Mouse (Mus musculus): Measurements from ENCODE around the gene Olfr1222. TPM values are rescaled to one million over a fixed set of nuclear protein-coding genes. Genes with fewer than 3 reads are reported as not detected.
"Not testable (repeated sequence)": the region's sequence is repeated elsewhere in the genome, so short reads cannot be mapped to it uniquely, and the experiment has no call there.

The Olfr1222 gene
- not detected in 2 replicates for polyA plus RNA-seq (2012)

DNA sequence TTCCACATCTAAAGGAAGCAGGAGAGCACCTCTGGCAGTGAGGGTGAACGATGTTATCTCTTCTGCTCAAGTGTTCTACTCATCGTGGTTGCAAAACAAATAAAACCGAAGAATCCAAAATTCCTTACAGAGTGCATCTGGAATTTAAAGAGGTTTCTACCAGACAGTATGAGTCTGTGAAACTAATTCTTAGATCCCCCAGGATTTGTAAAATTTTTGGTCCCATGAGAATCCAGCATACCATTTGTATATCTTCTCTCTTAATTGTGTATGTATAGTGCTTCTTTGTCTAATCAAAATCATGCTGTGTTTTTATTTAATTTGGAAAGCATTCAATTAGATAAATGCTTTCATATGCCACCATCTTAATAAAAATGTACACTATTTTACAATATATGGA is at the start of gene Olfr1222:
Olfr1222 (minus strand) TSS at position 101 of the 400 bp plus-strand sequence.
- H3K4me1 ChIP-seq (ENCODE audit: control insufficient read depth) = no peaks in the 10 kb centered on the region
- H3K4me3 ChIP-seq (replicated peaks) = no peak within 1 kb of the TSS
- TF ChIP-seq TAL1 (IDR thresholded peaks at IDR 0.05; ENCODE audit: low read length) (no peak), GATA1 (IDR thresholded peaks at IDR 0.05; ENCODE audit: low read length) (no peak)
- H3K9me3 ChIP-seq (ENCODE audit: control insufficient read depth, low read length) = no peaks in the 10 kb centered on the region
- H3K36me3 ChIP-seq (ENCODE audit: control insufficient read depth) = no peaks in the 10 kb centered on the region
- H3K27me3 ChIP-seq (ENCODE audit: control insufficient read depth) = no peaks in the 10 kb centered on the region

DNA sequence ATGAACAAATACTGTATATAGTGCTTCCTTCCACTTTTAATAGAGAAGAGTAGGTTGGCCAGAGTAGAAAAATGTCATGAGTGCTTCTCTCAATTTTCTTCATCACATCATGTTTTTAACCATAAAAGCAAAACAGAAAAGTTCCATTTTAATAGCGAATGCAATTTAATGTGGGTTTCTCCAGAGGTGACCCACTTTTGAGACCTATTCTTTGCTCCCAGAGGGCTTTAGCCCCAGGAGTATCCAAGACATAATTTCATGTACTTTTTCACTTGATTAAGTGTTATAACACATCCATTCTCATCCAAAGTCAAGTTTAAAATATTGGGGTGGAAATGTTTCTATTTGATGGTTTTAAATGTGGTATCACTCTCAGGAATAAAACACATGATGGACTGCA is 41.7 kb upstream of the Olfr1222 start, which contains the start of gene Olfr1225:
Olfr1225 (minus strand) TSS at position 101 of the 400 bp plus-strand sequence.
- Histone ChIP-seq H3K27me3 (ENCODE audit: control insufficient read depth) (no peaks in the 10 kb centered on the region), H3K9me3 (ENCODE audit: control insufficient read depth, low read length) (no peaks in the 10 kb centered on the region), H3K4me1 (ENCODE audit: control insufficient read depth) (no peaks in the 10 kb centered on the region), H3K36me3 (ENCODE audit: control insufficient read depth) (no peaks in the 10 kb centered on the region), H3K4me3 (replicated peaks) (no peak within 1 kb of the TSS)
- no peak for TF ChIP-seq GATA1 (IDR thresholded peaks at IDR 0.05; ENCODE audit: low read length)
- TF ChIP-seq TAL1 (IDR thresholded peaks at IDR 0.05; ENCODE audit: low read length) = no peak

DNA sequence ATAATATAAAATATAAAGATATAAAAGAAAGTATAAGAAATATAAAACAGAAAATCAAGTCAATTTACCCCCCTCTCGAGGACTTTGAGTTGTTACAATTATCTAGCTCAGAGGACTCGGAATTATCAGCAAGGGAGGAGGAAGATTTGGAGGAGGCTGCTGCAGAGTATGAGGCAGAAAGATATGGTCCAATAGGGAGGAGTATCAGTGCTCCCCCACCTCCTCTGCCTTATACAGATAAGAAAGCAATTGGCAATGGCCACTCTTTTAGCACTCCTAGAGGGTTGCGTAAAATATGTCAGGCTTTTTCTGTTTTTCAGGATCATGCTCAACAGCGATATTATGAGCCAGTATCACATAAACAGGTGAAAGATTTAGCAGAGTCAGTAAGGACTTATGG is 31.9 kb upstream of the Olfr1222 start:
- not testable (repeated sequence) for H3K27me3 ChIP-seq (ENCODE audit: control insufficient read depth); H3K4me1 ChIP-seq (ENCODE audit: control insufficient read depth); H3K36me3 ChIP-seq (ENCODE audit: control insufficient read depth); H3K9me3 ChIP-seq (ENCODE audit: control insufficient read depth, low read length); H3K4me3 ChIP-seq (replicated peaks)

DNA sequence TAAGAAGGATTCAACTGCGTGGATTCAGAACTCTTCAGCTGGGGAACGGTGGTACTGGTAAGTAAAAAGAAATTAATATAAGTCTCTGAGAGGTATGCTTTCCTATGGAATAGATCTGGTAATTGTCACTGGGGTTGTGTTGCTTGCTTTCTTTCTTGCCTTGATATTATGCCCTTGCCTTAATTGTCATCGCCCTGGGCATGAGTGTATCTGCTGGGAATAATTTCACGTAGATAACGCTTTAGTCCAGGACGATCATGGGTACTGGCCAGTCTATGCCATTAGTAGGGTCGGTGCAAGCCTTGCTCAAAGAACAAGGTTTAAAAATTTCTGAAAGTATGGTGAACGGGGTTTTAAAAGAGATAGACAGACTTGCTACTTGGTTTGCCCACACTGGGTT is 31.1 kb upstream of the Olfr1222 start, which contains the start of gene Olfr1224-ps1:
Olfr1224-ps1 (minus strand) TSS at position 101 of the 400 bp plus-strand sequence.
- not testable (repeated sequence) for H3K9me3 ChIP-seq (ENCODE audit: control insufficient read depth, low read length); H3K4me3 ChIP-seq (replicated peaks); H3K4me1 ChIP-seq (ENCODE audit: control insufficient read depth); H3K27me3 ChIP-seq (ENCODE audit: control insufficient read depth); H3K36me3 ChIP-seq (ENCODE audit: control insufficient read depth)

DNA sequence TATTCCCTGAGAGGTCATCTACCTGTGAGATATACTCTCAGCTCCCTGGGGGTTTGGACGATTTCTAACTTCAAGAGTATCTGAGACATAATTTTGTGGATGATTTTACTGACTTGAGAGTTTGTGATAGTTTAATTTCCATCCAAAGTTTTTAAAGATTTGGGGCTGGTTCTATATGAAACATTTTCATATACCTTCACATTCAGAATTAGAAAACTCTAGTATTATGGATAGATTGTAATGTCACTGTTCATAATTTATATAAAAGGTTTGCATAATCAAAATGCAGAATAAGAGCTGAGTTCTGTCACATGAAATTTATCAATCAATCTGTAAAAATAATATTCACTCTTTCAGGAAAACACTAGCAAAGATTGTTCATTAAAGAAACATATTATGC is 18.6 kb upstream of the Olfr1222 start, which contains the start of gene Olfr1223:
Olfr1223 (minus strand) TSS at position 101 of the 400 bp plus-strand sequence.
- TF ChIP-seq TAL1 (IDR thresholded peaks at IDR 0.05; ENCODE audit: low read length) (no peak), GATA1 (IDR thresholded peaks at IDR 0.05; ENCODE audit: low read length) (no peak)
- Histone ChIP-seq H3K27me3 (ENCODE audit: control insufficient read depth) (no peaks in the 10 kb centered on the region), H3K4me3 (replicated peaks) (no peak within 1 kb of the TSS)

DNA sequence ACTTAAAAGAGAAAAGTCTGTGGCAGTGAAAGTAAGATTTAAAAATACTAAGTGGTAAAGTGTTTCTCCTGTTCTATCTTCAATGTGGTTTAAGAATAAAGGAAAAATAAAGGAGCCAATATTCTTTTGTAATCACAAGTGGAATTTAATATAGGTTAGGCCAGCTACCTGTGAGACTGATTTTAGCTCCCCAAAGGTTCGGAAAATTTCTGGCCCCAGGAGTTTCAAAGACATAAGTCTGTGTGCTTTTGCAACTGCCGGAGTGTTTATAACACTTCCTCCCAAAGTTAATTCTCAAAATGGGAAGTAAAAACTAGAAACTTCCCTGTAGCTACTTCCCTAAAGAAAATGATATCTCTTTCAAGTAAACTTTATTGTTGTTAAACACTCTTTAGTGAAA is 15.7 kb downstream of the Olfr1222 start, which contains the start of gene Olfr1221:
Olfr1221 (minus strand) TSS at position 101 of the 400 bp plus-strand sequence.
- Histone ChIP-seq H3K36me3 (ENCODE audit: control insufficient read depth) (no peaks in the 10 kb centered on the region), H3K4me1 (ENCODE audit: control insufficient read depth) (no peaks in the 10 kb centered on the region)

More for the DNA sequence above, 18.6 kb upstream of the Olfr1222 start, which contains the start of gene Olfr1223:
- no peaks in the 10 kb centered on the region for H3K4me1 ChIP-seq (ENCODE audit: control insufficient read depth)
- H3K9me3 ChIP-seq (ENCODE audit: control insufficient read depth, low read length) = peaks cover under 1% of the 10 kb centered on the region; the same call in 1 of the 2 replicates
- H3K36me3 ChIP-seq (ENCODE audit: control insufficient read depth) = no peaks in the 10 kb centered on the region

DNA sequence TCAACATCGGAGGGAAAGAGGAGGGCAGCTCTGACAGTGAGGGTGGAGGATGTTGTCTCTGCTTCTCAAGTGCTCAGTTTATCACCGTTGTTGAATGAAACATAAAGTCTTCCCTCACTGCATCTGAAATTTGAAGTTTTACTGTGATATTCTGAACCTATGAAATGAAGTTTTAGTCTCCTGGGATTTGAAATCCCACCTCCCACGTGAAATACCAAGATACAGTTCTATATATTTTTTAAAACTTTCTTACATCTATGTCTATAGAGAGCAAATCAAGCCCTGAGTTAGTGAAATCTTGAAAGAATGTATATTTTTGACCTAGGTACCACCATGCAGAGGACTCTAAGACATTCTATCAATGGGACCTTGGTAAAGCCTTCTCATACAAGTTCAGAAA is 26.1 kb downstream of the Olfr1222 start, which contains the start of gene Olfr1220:
Olfr1220 (minus strand) TSS at position 101 of the 400 bp plus-strand sequence.
- TF ChIP-seq TAL1 (IDR thresholded peaks at IDR 0.05; ENCODE audit: low read length) (no peak), GATA1 (IDR thresholded peaks at IDR 0.05; ENCODE audit: low read length) (no peak)
- H3K36me3 ChIP-seq (ENCODE audit: control insufficient read depth) = no peaks in the 10 kb centered on the region
- H3K4me3 ChIP-seq (replicated peaks) = no peak within 1 kb of the TSS
- no peaks in the 10 kb centered on the region for H3K4me1 ChIP-seq (ENCODE audit: control insufficient read depth)
- no peaks in the 10 kb centered on the region for H3K27me3 ChIP-seq (ENCODE audit: control insufficient read depth)
- peaks cover 2% of the 10 kb centered on the region; the same call in 1 of the 2 replicates for H3K9me3 ChIP-seq (ENCODE audit: control insufficient read depth, low read length)

More for the DNA sequence above, 15.7 kb downstream of the Olfr1222 start, which contains the start of gene Olfr1221:
- Histone ChIP-seq H3K9me3 (ENCODE audit: control insufficient read depth, low read length) (no peaks in the 10 kb centered on the region), H3K4me3 (replicated peaks) (no peak within 1 kb of the TSS), H3K27me3 (ENCODE audit: control insufficient read depth) (no peaks in the 10 kb centered on the region)
- TF ChIP-seq GATA1 (IDR thresholded peaks at IDR 0.05; ENCODE audit: low read length) (no peak), TAL1 (IDR thresholded peaks at IDR 0.05; ENCODE audit: low read length) (no peak)

DNA sequence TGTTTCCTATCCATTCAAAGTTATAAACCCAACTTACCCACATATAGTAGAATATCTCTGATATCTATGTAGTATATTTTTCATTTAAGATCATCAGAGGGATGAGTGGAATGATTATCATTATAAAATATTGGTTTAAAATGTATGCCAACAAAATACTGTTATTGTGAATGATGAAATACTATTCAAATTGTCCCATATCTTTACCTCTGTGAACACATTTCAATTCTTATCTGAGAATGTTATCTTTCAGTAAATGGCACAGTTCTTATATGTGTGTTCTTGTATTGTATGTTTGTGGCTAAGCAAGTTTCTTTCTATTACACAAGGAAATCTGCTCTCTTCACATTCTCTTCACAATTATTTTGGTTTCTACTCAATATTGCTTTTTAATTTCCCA is 27.2 kb downstream of the Olfr1222 start:
- H3K4me3 ChIP-seq (replicated peaks) = no peak overlapping the region

DNA sequence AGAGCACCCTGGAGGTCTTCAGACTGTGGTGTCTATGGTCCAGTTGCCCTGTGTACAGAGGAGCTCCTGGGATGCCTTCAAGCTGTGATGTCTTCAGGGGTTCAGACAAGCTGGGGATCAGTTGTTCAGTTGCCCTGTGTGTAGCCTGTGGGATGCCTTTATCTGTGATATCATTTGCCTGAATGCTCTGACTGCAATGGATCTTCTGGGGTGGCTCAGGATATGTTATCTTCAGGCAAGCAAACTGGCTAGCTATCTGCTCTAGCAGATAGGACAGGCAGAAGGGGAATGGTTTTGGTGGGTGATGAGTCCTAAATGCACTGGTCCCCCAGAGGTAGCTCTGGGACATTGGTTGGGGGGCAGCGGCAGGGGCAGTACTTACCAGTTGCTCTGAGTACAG is 39.0 kb downstream of the Olfr1222 start:
- TF ChIP-seq TAL1 (IDR thresholded peaks at IDR 0.05; ENCODE audit: low read length) (no peak), GATA1 (IDR thresholded peaks at IDR 0.05; ENCODE audit: low read length) (no peak)
- no peak overlapping the region for H3K4me3 ChIP-seq (replicated peaks)
- H3K9me3 ChIP-seq (ENCODE audit: control insufficient read depth, low read length) = 0 out of 2 replicates have a peak, but pooled peaks cover 2% of the 10 kb centered on the region

More for the DNA sequence above, 27.2 kb downstream of the Olfr1222 start:
- Histone ChIP-seq H3K4me1 (ENCODE audit: control insufficient read depth) (no peaks in the 10 kb centered on the region), H3K27me3 (ENCODE audit: control insufficient read depth) (no peaks in the 10 kb centered on the region), H3K9me3 (ENCODE audit: control insufficient read depth, low read length) (no peaks in the 10 kb centered on the region), H3K36me3 (ENCODE audit: control insufficient read depth) (no peaks in the 10 kb centered on the region)
- TF ChIP-seq TAL1 (IDR thresholded peaks at IDR 0.05; ENCODE audit: low read length) = no peak
- TF ChIP-seq GATA1 (IDR thresholded peaks at IDR 0.05; ENCODE audit: low read length) = no peak

DNA sequence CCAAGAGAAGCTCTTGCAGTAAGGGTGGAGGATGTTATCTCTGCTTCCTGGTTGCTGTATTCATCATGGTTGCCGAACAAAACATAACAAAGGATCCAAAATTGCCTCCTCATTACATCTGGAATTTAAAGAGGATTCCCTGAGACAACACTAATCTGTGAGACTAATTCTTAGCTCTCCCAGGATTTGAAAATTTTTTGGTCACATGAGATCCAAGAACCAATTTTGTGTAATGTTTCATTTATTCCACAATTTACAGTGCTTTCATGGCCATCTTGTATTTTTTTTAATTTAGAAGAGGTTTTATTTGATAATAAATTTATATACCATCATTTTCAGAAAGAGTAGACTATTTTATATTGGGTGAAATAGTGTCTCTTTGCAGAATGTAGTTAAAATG is 49.4 kb downstream of the Olfr1222 start, which contains the start of gene Olfr1219:
Olfr1219 (minus strand) TSS at position 101 of the 400 bp plus-strand sequence.
- TF ChIP-seq GATA1 (IDR thresholded peaks at IDR 0.05; ENCODE audit: low read length) (no peak), TAL1 (IDR thresholded peaks at IDR 0.05; ENCODE audit: low read length) (no peak)
- Histone ChIP-seq H3K27me3 (ENCODE audit: control insufficient read depth) (no peaks in the 10 kb centered on the region), H3K36me3 (ENCODE audit: control insufficient read depth) (no peaks in the 10 kb centered on the region), H3K9me3 (ENCODE audit: control insufficient read depth, low read length) (no peaks in the 10 kb centered on the region), H3K4me3 (replicated peaks) (no peak within 1 kb of the TSS), H3K4me1 (ENCODE audit: control insufficient read depth) (no peaks in the 10 kb centered on the region)

More for the DNA sequence above, 39.0 kb downstream of the Olfr1222 start:
- H3K27me3 ChIP-seq (ENCODE audit: control insufficient read depth) = no peaks in the 10 kb centered on the region
- H3K4me1 ChIP-seq (ENCODE audit: control insufficient read depth) = no peaks in the 10 kb centered on the region
- H3K36me3 ChIP-seq (ENCODE audit: control insufficient read depth) = no peaks in the 10 kb centered on the region
